Mouse (Mus musculus) CH12.LX (cell line): Measurements from ENCODE around the gene Ccdc142. TPM values are rescaled to one million over a fixed set of nuclear protein-coding genes. Genes with fewer than 3 reads are reported as not detected.

Experiments
- DNase-seq: peaks from one replicate; pipeline ENCODE4 v3.0.0-alpha.2; 2013; ENCODE audit errors: extremely low read depth
- H3K27ac ChIP-seq: 2 replicates; pipeline ENCODE4 v1.5.1; 2012; ENCODE audit warnings: low read depth, mild to moderate bottlenecking, control low read depth, moderate library complexity; ENCODE audit not compliant: insufficient read depth
- H3K27me3 ChIP-seq: replicated peaks from 2 replicates; pipeline ENCODE3; 2012; ENCODE audit warnings: inconsistent platforms
- H3K36me3 ChIP-seq, 2 experiments: replicated peaks in 1 of 2; 2 replicates each; pipeline versions ENCODE3 to v1.6.1; 2012; ENCODE audit warnings: inconsistent platforms in 1 of 2, low read length in 1 of 2, mild to moderate bottlenecking in 1 of 2, mixed read lengths in 1 of 2, moderate library complexity in 1 of 2; ENCODE audit not compliant: control insufficient read depth in 1 of 2, insufficient read depth in 1 of 2
- H3K4me1 ChIP-seq, 2 experiments: 2 replicates each; pipeline ENCODE4 v1.6.1; 2012; ENCODE audit warnings: inconsistent platforms in 1 of 2, moderate library complexity in 1 of 2; ENCODE audit not compliant: insufficient read depth in 2 of 2, control insufficient read depth in 1 of 2
- H3K4me2 ChIP-seq: 2 replicates; pipeline ENCODE4 v1.6.1; 2012; ENCODE audit warnings: low read depth, mild to moderate bottlenecking, control low read depth; ENCODE audit not compliant: poor library complexity, insufficient read depth, severe bottlenecking
- H3K4me3 ChIP-seq, 3 experiments: fragments of 150-350 bp in 1 of 3; sonication (generic) in 1 of 3; replicated peaks in 1 of 3; 2 replicates each; pipeline versions ENCODE3 to v1.5.1; 2011 to 2012; ENCODE audit warnings: low read depth in 2 of 3, low read length in 2 of 3, mild to moderate bottlenecking in 2 of 3, moderate library complexity in 2 of 3, control low read depth in 1 of 3, improper control_type of control experiment in 1 of 3, inconsistent platforms in 1 of 3, mixed read lengths in 1 of 3; ENCODE audit not compliant: poor library complexity in 1 of 3
- H3K79me2 ChIP-seq: replicated peaks from 2 replicates; pipeline ENCODE4 v1.6.1; 2012; ENCODE audit warnings: mild to moderate bottlenecking, moderate library complexity; ENCODE audit not compliant: control insufficient read depth, poor library complexity, insufficient read depth, severe bottlenecking; ENCODE audit errors: extremely low read depth
- H3K9ac ChIP-seq: 2 replicates; pipeline ENCODE4 v1.6.1; 2012; ENCODE audit warnings: low read depth, mild to moderate bottlenecking, control low read depth, moderate library complexity; ENCODE audit not compliant: insufficient read depth
- H3K9me3 ChIP-seq: replicated peaks from 2 replicates; pipeline ENCODE3; 2012; ENCODE audit warnings: low read length, inconsistent platforms, mixed read lengths
- BHLHE40 ChIP-seq: IDR thresholded peaks from 2 replicates; pipeline ENCODE4 v1.6.1; 2011; ENCODE audit warnings: mild to moderate bottlenecking, low read depth, low read length, improper control_type of control experiment
- CHD1 ChIP-seq: IDR thresholded peaks from 2 replicates; pipeline ENCODE4 v1.6.1; 2012; ENCODE audit warnings: low read depth, low read length, improper control_type of control experiment, inconsistent platforms
- ELF1 ChIP-seq: IDR thresholded peaks from 2 replicates; pipeline ENCODE4 v1.6.1; 2014; ENCODE audit warnings: low read depth, mild to moderate bottlenecking, inconsistent platforms, low read length, improper control_type of control experiment
- ETS1 ChIP-seq: conservative IDR thresholded peaks from 2 replicates; pipeline ENCODE4 v1.6.1; 2012; ENCODE audit warnings: low read depth, mild to moderate bottlenecking, inconsistent platforms, low read length, improper control_type of control experiment, moderate library complexity
- GABPA ChIP-seq: IDR thresholded peaks from 2 replicates; pipeline ENCODE4 v1.6.1; 2012; ENCODE audit warnings: low read depth, low read length, improper control_type of control experiment, inconsistent platforms; ENCODE audit not compliant: insufficient replicate concordance
- HCFC1 ChIP-seq: IDR thresholded peaks from 2 replicates; pipeline ENCODE4 v1.6.1; 2012; ENCODE audit warnings: low read depth, mild to moderate bottlenecking, inconsistent platforms, low read length, improper control_type of control experiment
- JUN ChIP-seq: IDR thresholded peaks from 2 replicates; pipeline ENCODE4 v1.6.1; 2011; ENCODE audit warnings: low read depth, mild to moderate bottlenecking, low read length, improper control_type of control experiment, moderate library complexity; ENCODE audit not compliant: insufficient read depth
- JUND ChIP-seq: conservative IDR thresholded peaks from 2 replicates; pipeline ENCODE4 v1.6.1; 2011; ENCODE audit warnings: low read depth, low read length, improper control_type of control experiment
- MAX ChIP-seq: IDR thresholded peaks from 2 replicates; pipeline ENCODE4 v1.6.1; 2011; ENCODE audit warnings: low read length, improper control_type of control experiment
- MXI1 ChIP-seq: IDR thresholded peaks from 2 replicates; pipeline ENCODE4 v1.6.1; 2011; ENCODE audit warnings: mild to moderate bottlenecking, low read depth, low read length, improper control_type of control experiment
- MYC ChIP-seq: IDR thresholded peaks from 2 replicates; pipeline ENCODE4 v1.6.1; 2011; ENCODE audit warnings: low read depth, mild to moderate bottlenecking, improper control_type of control experiment, low read length
- NELFE ChIP-seq: IDR thresholded peaks from 2 replicates; pipeline ENCODE4 v1.6.1; 2011; ENCODE audit warnings: low read depth, low read length, improper control_type of control experiment
- NRF1 ChIP-seq: IDR thresholded peaks from 2 replicates; pipeline ENCODE4 v1.6.1; 2014; ENCODE audit warnings: low read depth, mild to moderate bottlenecking, inconsistent platforms, low read length, improper control_type of control experiment, moderate library complexity
- PAX5 ChIP-seq: IDR thresholded peaks from 2 replicates; pipeline ENCODE4 v1.6.1; 2012; ENCODE audit warnings: low read length, inconsistent platforms, mixed read lengths
- POLR2AphosphoS2 ChIP-seq: IDR thresholded peaks from 2 replicates; pipeline ENCODE4 v1.6.1; 2011; ENCODE audit warnings: low read depth, low read length, improper control_type of control experiment
- SIN3A ChIP-seq: IDR thresholded peaks from 2 replicates; pipeline ENCODE4 v1.6.1; 2012; ENCODE audit warnings: low read length, improper control_type of control experiment, inconsistent platforms
- SMC3 ChIP-seq: IDR thresholded peaks from 2 replicates; pipeline ENCODE4 v1.6.1; 2011; ENCODE audit warnings: low read depth, low read length, improper control_type of control experiment
- TBP ChIP-seq: conservative IDR thresholded peaks from 2 replicates; pipeline ENCODE4 v1.6.1; 2011; ENCODE audit warnings: low read depth, low read length, improper control_type of control experiment
- TCF12 ChIP-seq: IDR thresholded peaks from 2 replicates; pipeline ENCODE4 v1.6.1; 2014; ENCODE audit warnings: low read depth, mild to moderate bottlenecking, inconsistent platforms, low read length, improper control_type of control experiment
- USF1 ChIP-seq: IDR thresholded peaks from 2 replicates; pipeline ENCODE4 v1.6.1; 2014; ENCODE audit warnings: low read depth, mild to moderate bottlenecking, inconsistent platforms, low read length, improper control_type of control experiment
- USF2 ChIP-seq: conservative IDR thresholded peaks from 2 replicates; pipeline ENCODE4 v1.6.1; 2011; ENCODE audit warnings: low read depth, low read length, improper control_type of control experiment
- ZMIZ1 ChIP-seq: IDR thresholded peaks from 2 replicates; pipeline ENCODE4 v1.6.1; 2012; ENCODE audit warnings: low read depth, mild to moderate bottlenecking, inconsistent platforms, low read length, improper control_type of control experiment
- dilution Hi-C: fragments of 300-500 bp; cut with MboI; formaldehyde crosslinking; loops from 2 replicates; pipeline ENCODE4 v1.14.3; 2020; ENCODE audit warnings: low sequenced_read_pairs; ENCODE audit not compliant: extremely low pct_unique_long_range_greater_than_20kb, extremely low pct_ligation_motif_present
- in situ Hi-C: fragments of 300-500 bp; cut with MboI; formaldehyde crosslinking; loops from 3 replicates; pipeline ENCODE4 v1.14.3; 2019; ENCODE audit warnings: low sequenced_read_pairs, low pct_ligation_motif_present, low pct_unique_long_range_greater_than_20kb, mixed read lengths
- polyA plus RNA-seq: library from polyadenylated mRNA; unstranded; fragments of >175 nt; gene quantifications from 2 replicates; pipeline ENCODE4 v1.2.1, GENCODE M21; 2012; ENCODE audit warnings: low read depth; ENCODE audit not compliant: insufficient read length
- total RNA-seq, 2 experiments: library from RNA; depleted of rRNA; stranded (reverse); fragments of 300-350 nt in 1 of 2; fragments of >200 nt in 1 of 2; gene quantifications; 2 replicates each; pipeline ENCODE4 v1.2.3; 2012 to 2014

Ccdc142 gene
- total and polyA plus RNA-seq, 3 experiments = 0.38 to 3.1 (median 1.7) TPM

DNA sequence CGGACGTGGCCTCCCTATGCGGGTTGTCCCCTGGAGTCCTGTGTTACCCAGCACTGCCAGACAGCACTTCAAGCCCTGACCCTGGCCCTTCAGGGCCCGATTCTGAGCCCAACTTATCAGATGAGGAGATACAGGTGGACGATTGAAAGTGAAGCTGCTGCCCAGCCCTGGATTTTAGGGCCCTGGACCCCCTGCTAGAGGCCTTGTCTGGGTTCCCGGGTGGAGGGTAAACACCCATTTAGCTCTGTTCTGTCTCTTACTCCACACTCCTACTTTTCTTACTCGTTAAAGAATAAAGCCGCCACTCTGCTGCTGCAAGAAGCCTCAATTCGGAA lies 13.5 kb upstream of the Ccdc142 start:
- no peak overlapping the region for H3K9ac ChIP-seq
- no peak overlapping the region for H3K27ac ChIP-seq
- H3K36me3 ChIP-seq = peaks cover 0 to 8% of the 10 kb centered on the region in 2 experiments
- TF ChIP-seq GABPA (no peak), NELFE (no peak), BHLHE40 (no peak), HCFC1 (no peak), ETS1 (no peak), NRF1 (no peak), SMC3 (no peak), MAX (no peak), ZMIZ1 (no peak), MXI1 (no peak)
- in situ Hi-C loops (no loop called here), dilution Hi-C loops (no loop called here)
- peaks cover 3% of the 10 kb centered on the region for H3K27me3 ChIP-seq
- H3K9me3 ChIP-seq = no peaks in the 10 kb centered on the region
- no peaks in the 10 kb centered on the region for H3K79me2 ChIP-seq
- no peak for DNase-seq
- peaks cover 4 to 8% of the 10 kb centered on the region in 2 experiments; a peak in 3 of 4 replicates for H3K4me1 ChIP-seq
- no peak overlapping the region for H3K4me3 ChIP-seq
- H3K4me2 ChIP-seq = no peak overlapping the region

DNA sequence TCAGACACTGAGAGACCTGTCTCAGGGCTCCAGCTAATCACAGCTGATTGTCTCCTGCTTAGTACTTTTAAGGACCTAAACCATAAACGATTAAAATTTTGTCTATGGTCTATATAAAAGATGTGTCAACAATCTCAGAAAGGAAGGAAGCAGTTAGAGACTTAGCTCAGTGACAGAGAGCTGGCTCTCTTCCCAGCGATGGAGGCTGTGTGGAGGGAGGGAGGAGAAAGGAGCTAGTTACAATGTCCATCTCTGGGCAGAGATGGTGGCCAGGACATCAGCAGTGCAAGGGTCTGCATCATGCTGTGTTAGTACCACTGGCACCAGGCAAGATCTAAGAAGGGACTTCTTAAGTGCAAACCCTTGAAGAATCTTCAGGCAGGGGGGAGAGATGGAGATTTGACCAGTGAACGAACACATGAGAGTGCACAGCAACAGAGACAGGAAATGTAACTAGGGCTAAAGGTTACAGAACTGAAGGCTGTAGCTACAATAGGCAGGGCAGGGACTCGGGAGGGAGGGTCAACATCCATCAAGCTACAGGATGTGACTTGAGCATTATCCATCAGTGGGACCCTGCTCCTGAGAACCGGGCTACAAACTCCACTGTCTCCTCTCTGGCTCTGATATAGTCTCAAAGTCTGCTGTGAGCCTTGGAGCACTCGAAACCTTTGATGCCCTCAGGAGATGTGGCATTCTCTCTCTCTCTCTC lies 8.8 kb upstream of the Ccdc142 start:
- Histone ChIP-seq H3K9me3 (peaks cover 6% of the 10 kb centered on the region), H3K36me3 (peaks cover 0 to 3% of the 10 kb centered on the region in 2 experiments)
- dilution Hi-C loops = no loop called here
- no peak for TF ChIP-seq USF2
- no peak for TF ChIP-seq ETS1
- TF ChIP-seq BHLHE40 = no peak
- no peak for TF ChIP-seq SIN3A
- TF ChIP-seq SMC3 = no peak
- no peak for TF ChIP-seq POLR2AphosphoS2
- no peak for TF ChIP-seq USF1
- no peak for TF ChIP-seq NELFE
- TF ChIP-seq ELF1 = no peak
- TF ChIP-seq CHD1 = no peak
- TF ChIP-seq TBP = no peak
- TF ChIP-seq PAX5 = no peak
- no peak for TF ChIP-seq JUND
- no peak for TF ChIP-seq JUN
- TF ChIP-seq MYC = no peak
- TF ChIP-seq NRF1 = no peak
- TF ChIP-seq HCFC1 = no peak
- TF ChIP-seq TCF12 = no peak
- TF ChIP-seq, all 38 proteins: peak for 0
- Histone ChIP-seq H3K27ac (no peak overlapping the region), H3K4me1 (no peaks in the 10 kb centered on the region; a peak in 1 of 4 replicates), H3K4me2 (no peak overlapping the region), H3K79me2 (no peaks in the 10 kb centered on the region), H3K4me3 (no peak overlapping the region), H3K9ac (no peak overlapping the region), H3K27me3 (peaks cover 4% of the 10 kb centered on the region)
- in situ Hi-C loops = no loop called here
- no peak for DNase-seq
